Mouse (Mus musculus) liver, embryonic 16.5 days (tissue): ENCODE data around the gene Zfp93. TPM values are rescaled to one million over a fixed set of nuclear protein-coding genes. Genes with fewer than 3 reads are reported as not detected.

ENCODE experiments used
- ATAC-seq: fragments of 200-750 bp; cut with Nextera tagmentation; 2 replicates; pipeline ENCODE4 v1.8.0; 2017; ENCODE audit warnings: low read depth, mild to moderate bottlenecking, moderate number of reproducible peaks, moderate library complexity
- H3K27ac ChIP-seq: fragments of 300-500 bp; sonication (generic); 2 replicates; pipeline ENCODE4 v1.5.1; 2014; ENCODE audit warnings: mild to moderate bottlenecking, low read length
- H3K27me3 ChIP-seq: fragments of 300-500 bp; sonication (generic); 2 replicates; pipeline ENCODE4 v1.6.1; 2014; ENCODE audit warnings: low read depth, low read length, mixed read lengths; ENCODE audit not compliant: control insufficient read depth, insufficient read depth
- H3K36me3 ChIP-seq: fragments of 300-500 bp; sonication (generic); 2 replicates; pipeline ENCODE4 v1.6.1; 2014; ENCODE audit warnings: mild to moderate bottlenecking; ENCODE audit not compliant: control insufficient read depth, insufficient read depth
- H3K4me1 ChIP-seq: fragments of 300-500 bp; sonication (generic); 2 replicates; pipeline ENCODE4 v1.6.1; 2014; ENCODE audit warnings: low read depth, low read length, mixed read lengths; ENCODE audit not compliant: control insufficient read depth
- H3K4me2 ChIP-seq: fragments of 300-500 bp; sonication (generic); 2 replicates; pipeline ENCODE4 v1.6.1; 2014; ENCODE audit warnings: low read depth, low read length, mixed read lengths
- H3K4me3 ChIP-seq: fragments of 300-500 bp; sonication (generic); 2 replicates; pipeline ENCODE4 v1.5.1; 2014; ENCODE audit warnings: low read depth, mild to moderate bottlenecking, low read length
- H3K9ac ChIP-seq: fragments of 300-500 bp; sonication (generic); 2 replicates; pipeline ENCODE4 v1.6.1; 2014; ENCODE audit warnings: low read depth, low read length
- H3K9me3 ChIP-seq: fragments of 300-500 bp; sonication (generic); replicated peaks from 2 replicates; pipeline ENCODE4 v1.6.1; 2016; ENCODE audit warnings: low read length; ENCODE audit not compliant: control insufficient read depth
- WGBS: fragments of 180-500 bp; shearing (Covaris S2); extraction: QIAGEN DNeasy Blood & Tissue Kit; methylation state at CpG from one replicate; pipeline ENCODE4 v1.1.7; 2014; ENCODE audit not compliant: insufficient replicate concordance; 5-methylcytosine and 5-hydroxymethylcytosine counted together
- polyA plus RNA-seq: library from polyadenylated mRNA; unstranded; fragments of >200 nt; fragmentation: Nextera tagmentation; extraction: Ambion mirVana; gene quantifications from 2 replicates; pipeline ENCODE4 v1.2.1, GENCODE M21; 2015

Zfp93 gene
- polyA plus RNA-seq, 1 experiment from 2014 or later: 1.3 TPM

DNA sequence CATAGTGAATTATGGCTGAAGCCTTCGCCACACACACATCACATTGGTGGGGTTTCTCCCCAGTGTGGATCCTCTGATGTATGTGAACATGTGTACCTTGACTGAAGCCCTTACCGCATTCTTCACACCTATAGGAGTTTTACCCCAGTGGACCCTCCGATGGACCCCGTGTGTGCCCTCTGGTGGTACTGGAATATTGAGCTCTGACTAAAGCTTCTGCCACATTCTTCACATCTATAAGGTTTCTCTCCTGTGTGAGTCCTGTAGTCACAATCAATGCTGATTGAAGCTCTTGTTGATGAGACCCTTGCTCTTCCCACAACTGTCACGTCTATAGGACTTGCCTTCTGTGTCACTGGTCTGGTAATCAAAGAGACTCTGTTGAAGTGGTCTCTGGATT is 17.4 kb downstream of the Zfp93 start:
- peaks cover 6% of the 10 kb centered on the region for H3K36me3 ChIP-seq
- no peaks in the 10 kb centered on the region for H3K4me1 ChIP-seq
- no peaks in the 10 kb centered on the region for H3K9me3 ChIP-seq
- no peak overlapping the region for H3K9ac ChIP-seq
- H3K4me3 ChIP-seq: no peak overlapping the region
- no peak overlapping the region for H3K4me2 ChIP-seq
- no peaks in the 10 kb centered on the region for H3K27me3 ChIP-seq
- 67% methylated on average over 5 of the region's 5 CpGs for WGBS
- no peak for ATAC-seq
- H3K27ac ChIP-seq: no peak overlapping the region

DNA sequence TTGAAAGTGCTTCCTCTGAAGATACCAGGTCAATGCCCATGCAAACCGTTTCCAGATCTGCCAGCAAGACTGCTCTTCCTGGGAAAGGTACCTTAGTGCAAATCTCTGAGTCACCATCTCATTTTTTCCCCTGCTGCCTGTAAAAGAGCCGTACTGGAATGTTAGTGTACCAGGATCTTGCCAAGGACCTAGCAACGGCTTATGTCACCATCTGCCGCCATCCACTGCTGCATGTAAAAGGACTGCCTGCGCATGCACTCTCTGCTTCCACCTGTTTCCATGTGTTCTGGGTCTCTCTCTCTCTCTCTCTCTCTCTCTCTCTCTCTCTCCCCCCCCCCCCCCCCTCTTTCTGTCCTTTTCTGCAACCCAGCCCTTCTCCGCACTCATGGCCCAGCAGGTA is 18.3 kb downstream of the Zfp93 start:
- no peak overlapping the region for H3K9ac ChIP-seq
- H3K4me2 ChIP-seq: no peak overlapping the region
- no peak overlapping the region for H3K4me3 ChIP-seq
- H3K27ac ChIP-seq: no peak overlapping the region
- no peaks in the 10 kb centered on the region for H3K27me3 ChIP-seq
- peaks cover 6% of the 10 kb centered on the region for H3K36me3 ChIP-seq
- WGBS: 80% methylated on average over 6 of the region's 6 CpGs
- H3K9me3 ChIP-seq: no peaks in the 10 kb centered on the region
- ATAC-seq: no peak
- no peaks in the 10 kb centered on the region for H3K4me1 ChIP-seq

DNA sequence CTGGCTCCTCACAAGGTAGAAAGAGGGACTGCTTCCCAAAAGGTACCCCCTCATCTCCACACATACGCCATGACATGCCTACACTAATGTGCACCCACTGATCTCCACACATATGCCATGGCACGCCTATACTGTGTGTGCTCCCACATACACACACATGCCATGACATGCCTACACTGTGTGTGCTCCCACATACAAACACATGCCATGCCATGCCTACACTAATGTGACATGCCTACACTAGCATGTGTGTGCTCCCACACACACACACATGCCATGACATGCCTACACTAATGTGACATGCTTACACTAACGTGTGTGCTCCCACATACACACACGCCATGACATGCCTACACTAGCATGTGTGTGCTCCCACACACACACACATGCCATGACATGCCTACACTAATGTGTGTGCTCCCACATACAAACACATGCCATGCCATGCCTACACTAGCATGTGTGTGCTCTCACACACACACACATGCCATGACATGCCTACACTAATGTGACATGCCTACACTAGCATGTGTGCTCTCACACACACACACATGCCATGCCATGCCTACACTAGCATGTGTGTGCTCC is 20.0 kb downstream of the Zfp93 start:
- 67% methylated on average over 4 of the region's 4 CpGs for WGBS
- no peak for ATAC-seq
- no peaks in the 10 kb centered on the region for H3K4me1 ChIP-seq
- H3K4me3 ChIP-seq: no peak overlapping the region
- H3K9ac ChIP-seq: no peak overlapping the region
- no peaks in the 10 kb centered on the region for H3K9me3 ChIP-seq
- peaks cover 6% of the 10 kb centered on the region for H3K36me3 ChIP-seq
- H3K4me2 ChIP-seq: no peak overlapping the region
- H3K27me3 ChIP-seq: no peaks in the 10 kb centered on the region
- no peak overlapping the region for H3K27ac ChIP-seq

DNA sequence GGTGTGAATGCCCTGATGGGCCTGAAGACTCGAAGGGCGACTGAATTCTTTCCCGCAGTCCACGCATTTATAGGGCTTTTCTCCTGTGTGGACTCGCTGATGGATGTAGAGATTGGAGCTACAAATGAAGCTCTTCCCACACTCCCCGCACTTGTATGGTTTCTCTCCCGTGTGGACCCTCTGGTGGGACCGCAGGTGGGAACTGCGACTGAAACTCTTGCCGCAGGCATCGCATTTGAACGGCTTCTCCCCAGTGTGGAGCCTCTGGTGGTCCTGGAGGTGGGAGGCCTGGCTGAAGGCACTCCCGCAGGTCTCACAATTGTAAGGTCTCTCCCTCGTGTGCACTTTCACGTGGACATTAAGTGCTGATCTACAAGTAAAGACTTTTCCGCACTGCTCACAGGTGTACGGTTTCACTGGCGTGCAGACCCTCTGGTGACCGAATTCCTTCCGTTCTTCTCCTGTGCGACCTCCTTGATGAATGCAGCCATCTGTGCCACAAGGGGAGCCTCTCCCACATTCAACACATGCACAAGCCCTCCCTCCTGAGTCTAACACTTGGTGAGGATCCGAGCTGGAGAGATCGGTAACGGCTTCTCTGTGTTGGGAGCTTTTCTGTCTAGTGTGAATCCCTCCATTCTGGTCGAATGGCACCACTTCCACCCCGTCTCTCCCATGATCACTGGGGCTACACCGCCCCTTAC is 21.3 kb downstream of the Zfp93 start:
- H3K36me3 ChIP-seq: peaks cover 6% of the 10 kb centered on the region
- no peak overlapping the region for H3K9ac ChIP-seq
- H3K4me3 ChIP-seq: no peak overlapping the region
- no peak overlapping the region for H3K27ac ChIP-seq
- ATAC-seq: no peak
- no peaks in the 10 kb centered on the region for H3K9me3 ChIP-seq
- H3K4me2 ChIP-seq: no peak overlapping the region
- H3K4me1 ChIP-seq: no peaks in the 10 kb centered on the region
- WGBS: 80% methylated on average over 27 of the region's 27 CpGs
- H3K27me3 ChIP-seq: no peaks in the 10 kb centered on the region

DNA sequence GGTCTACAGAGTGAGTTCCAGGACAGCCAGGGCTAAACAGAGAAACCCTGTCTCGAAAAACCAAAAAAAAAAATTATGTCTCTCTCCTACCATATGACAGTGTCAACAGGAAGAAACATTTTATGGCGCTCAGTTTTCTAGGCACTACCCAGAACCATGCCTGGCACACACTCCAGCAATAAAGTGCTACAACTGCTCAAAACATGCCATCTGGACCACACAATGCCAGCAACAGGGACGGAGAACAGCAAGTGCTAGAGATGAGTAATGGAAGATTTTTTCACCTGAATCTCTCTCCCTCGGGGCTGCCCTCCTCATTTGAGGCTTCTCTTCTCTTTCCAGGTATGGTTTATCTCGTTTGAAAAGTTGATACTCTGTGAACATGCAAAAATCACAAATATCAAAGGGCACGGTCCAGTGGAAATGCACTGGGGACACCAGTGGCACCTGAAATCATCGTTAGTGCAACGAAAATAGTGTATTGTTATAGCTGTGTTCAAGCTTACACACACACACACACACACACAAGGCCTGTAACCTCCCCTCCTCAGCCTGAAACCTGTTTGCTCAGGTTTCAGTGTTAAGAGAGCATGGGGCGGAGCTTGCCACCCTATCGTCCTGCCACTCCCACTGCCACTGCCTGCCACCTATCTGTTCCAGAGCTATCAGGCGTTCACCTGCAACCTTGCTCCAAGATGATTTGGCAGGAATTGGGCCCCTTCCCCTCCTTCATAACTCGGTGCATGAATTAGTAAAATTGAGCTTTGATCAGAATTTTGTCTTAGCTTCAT is 23.0 kb downstream of the Zfp93 start:
- H3K4me1 ChIP-seq: no peaks in the 10 kb centered on the region
- no peak overlapping the region for H3K4me3 ChIP-seq
- H3K27me3 ChIP-seq: no peaks in the 10 kb centered on the region
- no peak overlapping the region for H3K27ac ChIP-seq
- no peak for ATAC-seq
- no peak overlapping the region for H3K4me2 ChIP-seq
- peaks cover 6% of the 10 kb centered on the region for H3K36me3 ChIP-seq
- H3K9ac ChIP-seq: no peak overlapping the region
- 65% methylated on average over 12 of the region's 12 CpGs for WGBS
- no peaks in the 10 kb centered on the region for H3K9me3 ChIP-seq

DNA sequence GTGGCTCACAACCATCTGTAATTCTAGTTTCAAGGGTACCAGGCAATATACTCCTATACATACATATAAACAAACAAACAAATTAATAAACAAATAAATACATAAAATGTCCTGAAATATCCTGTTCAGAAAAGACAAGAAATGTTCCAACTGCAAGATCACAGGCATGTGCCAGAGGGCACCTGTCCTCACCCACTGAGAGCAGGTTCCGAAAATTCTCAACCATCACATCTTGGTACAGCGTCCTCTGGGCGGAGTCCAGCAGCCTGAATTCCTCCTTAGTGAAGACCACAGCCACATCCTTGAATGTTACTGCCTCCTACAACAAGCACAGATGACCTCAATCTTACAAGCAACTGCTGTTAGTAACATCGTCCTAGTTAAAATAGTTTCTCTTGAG is 24.5 kb downstream of the Zfp93 start:
- no peaks in the 10 kb centered on the region for H3K27me3 ChIP-seq

DNA sequence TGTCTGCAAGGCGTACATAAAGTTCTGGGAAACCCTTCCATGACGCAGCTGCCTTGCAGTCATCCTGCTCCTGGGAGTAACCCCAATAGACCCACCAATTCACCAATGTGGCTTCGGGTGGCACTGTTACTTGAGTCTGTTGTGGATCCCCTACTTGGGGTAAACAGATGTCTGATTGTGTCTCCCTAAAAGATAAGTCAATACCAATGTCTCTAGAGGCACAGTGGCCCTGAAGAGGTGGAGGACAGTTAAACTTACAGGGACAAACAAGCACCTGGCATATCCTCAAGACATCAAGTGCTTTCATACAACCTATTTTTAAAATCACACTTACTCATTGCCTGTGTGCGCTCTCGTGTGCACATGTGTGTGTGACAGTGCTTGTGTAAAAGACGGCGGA is 25.2 kb downstream of the Zfp93 start:
- Histone ChIP-seq H3K9ac (no peak overlapping the region), H3K36me3 (peaks cover 6% of the 10 kb centered on the region), H3K9me3 (no peaks in the 10 kb centered on the region), H3K27me3 (no peaks in the 10 kb centered on the region), H3K4me1 (peaks cover 7% of the 10 kb centered on the region), H3K4me3 (no peak overlapping the region), H3K27ac (no peak overlapping the region), H3K4me2 (no peak overlapping the region)
- WGBS: 84% methylated on average over 7 of the region's 7 CpGs
- no peak for ATAC-seq

More for the DNA sequence above, 24.5 kb downstream of the Zfp93 start:
- WGBS: 79% methylated on average over 4 of the region's 4 CpGs
- H3K4me1 ChIP-seq: peaks cover under 1% of the 10 kb centered on the region; the same call in 1 of the 2 replicates
- H3K27ac ChIP-seq: no peak overlapping the region
- H3K4me2 ChIP-seq: no peak overlapping the region
- H3K9ac ChIP-seq: no peak overlapping the region
- no peak overlapping the region for H3K4me3 ChIP-seq
- H3K9me3 ChIP-seq: no peaks in the 10 kb centered on the region
- H3K36me3 ChIP-seq: peaks cover 6% of the 10 kb centered on the region
- no peak for ATAC-seq

DNA sequence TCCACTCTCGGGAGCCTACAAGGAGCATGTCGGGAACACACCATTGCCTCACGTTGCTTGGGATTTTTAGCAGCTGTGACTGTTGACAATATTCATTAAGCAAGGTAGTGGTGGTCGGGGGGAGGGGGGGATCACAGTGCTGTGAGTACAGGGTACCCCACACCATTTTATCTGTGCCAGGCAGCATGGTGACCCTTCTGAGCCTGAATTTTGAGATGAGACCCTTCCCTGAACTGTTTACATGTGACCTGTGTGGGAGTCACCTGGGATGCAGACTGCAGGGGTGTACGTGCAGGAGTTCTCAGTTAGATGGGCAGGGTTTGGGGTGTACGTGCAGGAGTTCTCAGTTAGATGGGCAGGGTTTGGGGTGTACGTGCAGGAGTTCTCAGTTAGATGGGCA is 26.2 kb downstream of the Zfp93 start:
- Histone ChIP-seq H3K4me2 (no peak overlapping the region), H3K9me3 (no peaks in the 10 kb centered on the region), H3K27ac (no peak overlapping the region), H3K4me1 (peaks cover 12% of the 10 kb centered on the region), H3K27me3 (no peaks in the 10 kb centered on the region), H3K9ac (no peak overlapping the region), H3K4me3 (no peak overlapping the region), H3K36me3 (peaks cover 6% of the 10 kb centered on the region)
- no peak for ATAC-seq
- WGBS: 83% methylated on average over 7 of the region's 7 CpGs
